9 mouse cellular contexts compared by ENCODE assay signal in the genomic region with DNA sequence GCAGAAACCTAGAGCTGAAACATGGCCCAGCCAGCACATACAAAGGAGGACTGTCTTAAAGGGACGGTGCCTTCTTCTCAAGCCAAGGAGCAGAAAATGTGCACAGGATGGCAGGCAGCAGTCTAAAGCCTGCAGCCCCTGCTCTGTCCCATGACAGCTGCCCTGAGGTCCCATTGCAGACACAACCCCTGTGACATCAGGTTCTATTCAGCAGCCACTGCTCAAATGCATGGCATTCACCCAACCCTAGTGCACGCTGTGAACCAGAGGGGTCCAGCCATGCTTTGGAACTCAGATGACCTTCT. TPM values are rescaled to one million over a fixed set of nuclear protein-coding genes. Genes with fewer than 3 reads are reported as not detected.
DNase-seq lines count a peak whose midpoint lies in the region; ATAC-seq and TF ChIP-seq lines count a peak whose summit lies in the region.
"Had no signal": no experiment of that assay in that cellular context is flagged by ENCODE, and none has a peak within 500 bp of the region (broad histone marks: within the 10 kb centered on the region; RNA-seq: fewer than 3 reads in every experiment).

No protein-coding gene starts in this region.

- no peak for TF ChIP-seq EP300 in stomach, postnatal 0 days (optimal IDR thresholded peaks at IDR 0.05)

- no peak overlapping the region for H3K9ac ChIP-seq in heart, embryonic 11.5 days (ENCODE audit: low read depth, low read length)
- H3K9ac ChIP-seq in stomach, embryonic 14.5 days (replicated peaks; ENCODE audit: low read depth, low read length): no peak overlapping the region
- no peak overlapping the region for H3K9ac ChIP-seq in stomach, postnatal 0 days (ENCODE audit: low read length)
- peak overlapping the region; percentile 31; the same call in 1 of the 2 replicates for H3K9ac ChIP-seq in limb, embryonic 13.5 days
- H3K9ac ChIP-seq: liver, embryonic 13.5 days had no signal

- no peaks in the 10 kb centered on the region for H3K27me3 ChIP-seq in heart, embryonic 11.5 days (ENCODE audit: control insufficient read depth, insufficient read depth, low read length)
- no peaks in the 10 kb centered on the region for H3K27me3 ChIP-seq in stomach, embryonic 14.5 days (ENCODE audit: control insufficient read depth, insufficient read depth, low read length)
- no peaks in the 10 kb centered on the region for H3K27me3 ChIP-seq in stomach, postnatal 0 days (ENCODE audit: control insufficient read depth, insufficient read depth, low read length)
- H3K27me3 ChIP-seq in limb, embryonic 13.5 days: no peaks in the 10 kb centered on the region
- H3K27me3 ChIP-seq: liver, embryonic 13.5 days had no signal

- H3K27ac ChIP-seq in heart, embryonic 11.5 days (ENCODE audit: low read depth, low read length): 0 out of 2 replicates have a peak overlapping the region, but pooled peaks have one; percentile 2
- H3K27ac ChIP-seq in stomach, embryonic 14.5 days (ENCODE audit: low read length): no peak overlapping the region
- H3K27ac ChIP-seq in stomach, postnatal 0 days (replicated peaks): no peak overlapping the region
- peak overlapping the region; percentile 66 for H3K27ac ChIP-seq in limb, embryonic 13.5 days
- H3K27ac ChIP-seq: liver, embryonic 13.5 days had no signal

- H3K4me3 ChIP-seq in heart, embryonic 11.5 days (ENCODE audit: low read depth, low read length): no peak overlapping the region
- H3K4me3 ChIP-seq in stomach, embryonic 14.5 days (ENCODE audit: low read depth, low read length): no peak overlapping the region
- no peak overlapping the region for H3K4me3 ChIP-seq in stomach, postnatal 0 days (ENCODE audit: low read depth, low read length)
- H3K4me3 ChIP-seq in limb, embryonic 13.5 days: no peak overlapping the region
- H3K4me3 ChIP-seq: liver, embryonic 13.5 days had no signal

- TF ChIP-seq CTCF in stomach, postnatal 0 days (IDR thresholded peaks at IDR 0.05; ENCODE audit: low read depth): no peak

- H3K36me3 ChIP-seq in heart, embryonic 11.5 days (ENCODE audit: control insufficient read depth, insufficient read depth, low read length): no peaks in the 10 kb centered on the region
- no peaks in the 10 kb centered on the region for H3K36me3 ChIP-seq in stomach, embryonic 14.5 days (ENCODE audit: control insufficient read depth, insufficient read depth, low read length)
- no peaks in the 10 kb centered on the region for H3K36me3 ChIP-seq in stomach, postnatal 0 days (ENCODE audit: control insufficient read depth, insufficient read depth, low read length)
- H3K36me3 ChIP-seq in limb, embryonic 13.5 days: no peaks in the 10 kb centered on the region
- H3K36me3 ChIP-seq: liver, embryonic 13.5 days had no signal

- peaks cover 81% of the 10 kb centered on the region for H3K4me1 ChIP-seq in heart, embryonic 11.5 days (ENCODE audit: control insufficient read depth, insufficient read depth, low read length)
- peaks cover 64% of the 10 kb centered on the region for H3K4me1 ChIP-seq in stomach, embryonic 14.5 days (ENCODE audit: control insufficient read depth, insufficient read depth, low read length)
- peaks cover 36% of the 10 kb centered on the region for H3K4me1 ChIP-seq in stomach, postnatal 0 days (replicated peaks; ENCODE audit: control insufficient read depth, insufficient read depth)
- peaks cover 93% of the 10 kb centered on the region for H3K4me1 ChIP-seq in limb, embryonic 13.5 days

- no peaks in the 10 kb centered on the region for H3K9me3 ChIP-seq in heart, embryonic 11.5 days (replicated peaks; ENCODE audit: control insufficient read depth, low read length)
- H3K9me3 ChIP-seq in stomach, embryonic 14.5 days (ENCODE audit: control insufficient read depth, low read depth, low read length): no peaks in the 10 kb centered on the region
- no peaks in the 10 kb centered on the region; the same call in 1 of the 2 replicates for H3K9me3 ChIP-seq in stomach, postnatal 0 days (ENCODE audit: control insufficient read depth, low read length)
- no peaks in the 10 kb centered on the region for H3K9me3 ChIP-seq in limb, embryonic 13.5 days
- H3K9me3 ChIP-seq: liver, embryonic 13.5 days had no signal

- H3K4me2 ChIP-seq in heart, embryonic 11.5 days: peak overlapping the region; percentile 5
- peak overlapping the region; percentile 11; the same call in 1 of the 2 replicates for H3K4me2 ChIP-seq in stomach, embryonic 14.5 days (replicated peaks; ENCODE audit: low read depth, low read length)
- H3K4me2 ChIP-seq in stomach, postnatal 0 days (replicated peaks; ENCODE audit: low read depth): no peak overlapping the region; the same call in 1 of the 2 replicates
- peak overlapping the region; percentile 45 for H3K4me2 ChIP-seq in limb, embryonic 13.5 days (replicated peaks)
- H3K4me2 ChIP-seq: liver, embryonic 13.5 days had no signal

- 61% methylated on average over 2 of the region's 2 CpGs for WGBS in heart, embryonic 11.5 days (ENCODE audit: insufficient replicate concordance)
- 38% methylated on average over 2 of the region's 2 CpGs for WGBS in stomach, embryonic 14.5 days
- WGBS in stomach, postnatal 0 days: 32% methylated on average over 2 of the region's 2 CpGs
- WGBS in limb, embryonic 13.5 days: 38% methylated on average over 2 of the region's 2 CpGs

- no peak for ATAC-seq in heart, embryonic 11.5 days (replicated peaks; ENCODE audit: insufficient number of reproducible peaks, low FRiP score, low TSS enrichment)
- ATAC-seq in stomach, embryonic 14.5 days (ENCODE audit: insufficient number of reproducible peaks, insufficient read depth, low FRiP score, low read depth): no peak
- ATAC-seq in stomach, postnatal 0 days (ENCODE audit: low FRiP score, low TSS enrichment): no peak
- no peak for ATAC-seq in limb, embryonic 13.5 days (ENCODE audit: low FRiP score, low read depth)
- no peak for ATAC-seq in megakaryocyte-erythroid progenitor cell, adult 5-6 weeks (replicated peaks; ENCODE audit: low FRiP score, low TSS enrichment, poor library complexity, severe bottlenecking)

- DNase-seq in heart, adult 9 months (ENCODE audit: low spot score in 2 of 2): no peak
- no peak for DNase-seq in stomach, postnatal 0 days (ENCODE audit: low spot score)
- no peak for DNase-seq in retina, postnatal 1 day
- no peak for DNase-seq in gastrocnemius, postnatal 10 days
- DNase-seq: liver, embryonic 13.5 days had no signal

RNA-seq across cellular contexts. Expression of a gene that starts 50.1 kb away (rescaled TPM):
- polyA plus RNA-seq in heart, embryonic 11.5 days (2014; fragmentation: Nextera tagmentation; extraction: Ambion mirVana): 10.6 and 12.7 TPM in 2 replicates
- polyA plus RNA-seq in stomach, embryonic 14.5 days (2014; fragmentation: Nextera tagmentation; extraction: Ambion mirVana): 10.6 and 10.8 TPM in 2 replicates
- 13.1 and 13.3 TPM in 2 replicates for polyA plus RNA-seq in stomach, postnatal 0 days (2015; fragmentation: Nextera tagmentation; extraction: Ambion mirVana)
- polyA plus RNA-seq in limb, embryonic 13.5 days (2015; fragmentation: Nextera tagmentation; extraction: Ambion mirVana): 15.9 and 17.1 TPM in 2 replicates
- 6.8 and 14.3 TPM in 2 replicates for total RNA-seq in megakaryocyte-erythroid progenitor cell, adult 5-6 weeks (2014; fragmentation: Nextera tagmentation)
- 11.2 and 17.7 TPM in 2 replicates for total RNA-seq in megakaryocyte-erythroid progenitor cell, adult 5-6 weeks (2017)
- 10 to 100 TPM; 26.4 to 30.7 TPM for total RNA-seq in gastrocnemius, postnatal 10 days (2021)

Comparison
In these comparisons a context has a peak if more than half of its experiments do, and no peak if none do; other contexts are left out.
1. H3K27ac ChIP-seq: peak in heart, embryonic 11.5 days (single experiment) and limb, embryonic 13.5 days (single experiment); none in stomach, embryonic 14.5 days (single experiment) and stomach, postnatal 0 days (single experiment).